Mouse (Mus musculus): Measurements from ENCODE around the gene Usb1.

- TF ChIP-seq POLR2A (IDR thresholded peaks at IDR 0.05; ENCODE audit: extremely low read depth, insufficient read depth, low read length) (no peak), CTCF (IDR thresholded peaks at IDR 0.05; ENCODE audit: extremely low read depth, insufficient read depth, low read length) (no peak)
These were observed 534 bp downstream of the Usb1 start for GRCm38 (mm10) chr8:95332437-95333199.
